Mouse (Mus musculus) embryonic fibroblast, embryonic 13.5 days (primary cell): ENCODE data around the gene Ferd3l. TPM values are rescaled to one million over a fixed set of nuclear protein-coding genes. Genes with fewer than 3 reads are reported as not detected.
A peak's percentile ranks its signal among the peaks of the same experiment; 100 is the strongest.

Source experiments
- H3K27ac ChIP-seq: 2 replicates; pipeline ENCODE4 v1.5.1; 2012; ENCODE audit warnings: low read length, control low read depth, inconsistent platforms; ENCODE audit not compliant: insufficient read depth
- H3K4me1 ChIP-seq: 2 replicates; pipeline ENCODE4 v1.6.1; 2011; ENCODE audit warnings: low read length; ENCODE audit not compliant: control insufficient read depth, insufficient read depth
- H3K4me3 ChIP-seq: 2 replicates; pipeline ENCODE4 v1.5.1; 2011; ENCODE audit warnings: mild to moderate bottlenecking, control low read depth, low read length; ENCODE audit not compliant: insufficient read depth
- CTCF ChIP-seq: IDR thresholded peaks from 2 replicates; pipeline ENCODE4 v1.5.1; 2011; ENCODE audit warnings: mild to moderate bottlenecking, control low read depth, low read length, moderate library complexity, borderline replicate concordance; ENCODE audit not compliant: insufficient read depth
- POLR2A ChIP-seq: IDR thresholded peaks from 2 replicates; pipeline ENCODE4 v1.6.1; 2011; ENCODE audit warnings: low read depth, mild to moderate bottlenecking, control low read depth, low read length, moderate library complexity
- polyA plus RNA-seq: library from polyadenylated mRNA; stranded (reverse); fragments of >200 nt; gene quantifications from 2 replicates; pipeline ENCODE4 v1.2.4, GENCODE M21; 2011; ENCODE audit warnings: low read depth; ENCODE audit not compliant: missing spikeins, insufficient read length

The Ferd3l gene
- polyA plus RNA-seq = not detected in 2 replicates

GRCm38 (mm10) chr12:33928331-33929192 is at the start of gene Ferd3l:
Gene Ferd3l, plus strand, starts transcription at chr12:33928425.
- no peak within 1 kb of the TSS for H3K4me3 ChIP-seq
- H3K27ac ChIP-seq = no peak within 1 kb of the TSS
- no peaks in the 10 kb centered on the region; the same call in 1 of the 2 replicates for H3K4me1 ChIP-seq
- TF ChIP-seq CTCF (no peak), POLR2A (no peak)

GRCm38 (mm10) chr12:33893956-33894355 is 34.3 kb upstream of the Ferd3l start:
- TF ChIP-seq CTCF (no peak), POLR2A (no peak)
- H3K4me1 ChIP-seq = no peaks in the 10 kb centered on the region
- no peak overlapping the region for H3K4me3 ChIP-seq
- no peak overlapping the region for H3K27ac ChIP-seq

GRCm38 (mm10) chr12:33894621-33895020 is 33.6 kb upstream of the Ferd3l start:
- Histone ChIP-seq H3K4me1 (no peaks in the 10 kb centered on the region), H3K27ac (no peak overlapping the region), H3K4me3 (no peak overlapping the region)
- no peak for TF ChIP-seq POLR2A
- TF ChIP-seq CTCF = no peak

GRCm38 (mm10) chr12:33926751-33927150 is 1.5 kb upstream of the Ferd3l start:
- H3K27ac ChIP-seq = no peak overlapping the region
- H3K4me3 ChIP-seq = no peak overlapping the region
- H3K4me1 ChIP-seq = no peaks in the 10 kb centered on the region; the same call in 1 of the 2 replicates
- TF ChIP-seq POLR2A = no peak
- TF ChIP-seq CTCF = no peak

- Histone ChIP-seq H3K4me1 (no peaks in the 10 kb centered on the region; the same call in 1 of the 2 replicates), H3K4me3 (no peak overlapping the region), H3K27ac (no peak overlapping the region)
Observed at GRCm38 (mm10) chr12:33927334-33928098, 709 bp upstream of the Ferd3l start.

GRCm38 (mm10) chr12:33952843-33953242 is 24.6 kb downstream of the Ferd3l start:
- Histone ChIP-seq H3K4me3 (no peak overlapping the region), H3K4me1 (no peaks in the 10 kb centered on the region), H3K27ac (no peak overlapping the region)
- no peak for TF ChIP-seq POLR2A
- TF ChIP-seq CTCF = no peak

More at GRCm38 (mm10) chr12:33927334-33928098, 709 bp upstream of the Ferd3l start:
- no peak for TF ChIP-seq POLR2A

GRCm38 (mm10) chr12:33954931-33955565 is 26.8 kb downstream of the Ferd3l start:
- H3K4me1 ChIP-seq = no peaks in the 10 kb centered on the region
- TF ChIP-seq POLR2A (no peak), CTCF (no peak)
- H3K27ac ChIP-seq = no peak overlapping the region
- no peak overlapping the region for H3K4me3 ChIP-seq

GRCm38 (mm10) chr12:33955606-33956295 is 27.5 kb downstream of the Ferd3l start:
- H3K4me3 ChIP-seq = 0 out of 2 replicates have a peak overlapping the region, but pooled peaks have one; percentile 18
- TF ChIP-seq CTCF (no peak), POLR2A (no peak)
- H3K27ac ChIP-seq = no peak overlapping the region
- no peaks in the 10 kb centered on the region for H3K4me1 ChIP-seq

- peak overlapping the region; percentile 71 for H3K4me3 ChIP-seq
- H3K4me1 ChIP-seq = no peaks in the 10 kb centered on the region
- TF ChIP-seq CTCF (no peak), POLR2A (peak; percentile 72)
- peak overlapping the region; percentile 81 for H3K27ac ChIP-seq
Observed at GRCm38 (mm10) chr12:33956576-33957399, 28.6 kb downstream of the Ferd3l start.
